Mouse (Mus musculus) hindlimb bud, embryonic 11.5 days (tissue): Measurements from ENCODE around the gene N4bp1.

ENCODE experiments used
- DNase-seq: peaks from one replicate; pipeline ENCODE4 v3.0.0-alpha.2; 2012; ENCODE audit warnings: low read depth, low spot score; ENCODE audit errors: extremely low spot score

N4bp1 gene

GRCm38 (mm10) chr8:86897726-86898419, 12.8 kb upstream of the N4bp1 start:
- no peak for DNase-seq

GRCm38 (mm10) chr8:86895390-86895789, 10.3 kb upstream of the N4bp1 start:
- no peak for DNase-seq

DNA sequence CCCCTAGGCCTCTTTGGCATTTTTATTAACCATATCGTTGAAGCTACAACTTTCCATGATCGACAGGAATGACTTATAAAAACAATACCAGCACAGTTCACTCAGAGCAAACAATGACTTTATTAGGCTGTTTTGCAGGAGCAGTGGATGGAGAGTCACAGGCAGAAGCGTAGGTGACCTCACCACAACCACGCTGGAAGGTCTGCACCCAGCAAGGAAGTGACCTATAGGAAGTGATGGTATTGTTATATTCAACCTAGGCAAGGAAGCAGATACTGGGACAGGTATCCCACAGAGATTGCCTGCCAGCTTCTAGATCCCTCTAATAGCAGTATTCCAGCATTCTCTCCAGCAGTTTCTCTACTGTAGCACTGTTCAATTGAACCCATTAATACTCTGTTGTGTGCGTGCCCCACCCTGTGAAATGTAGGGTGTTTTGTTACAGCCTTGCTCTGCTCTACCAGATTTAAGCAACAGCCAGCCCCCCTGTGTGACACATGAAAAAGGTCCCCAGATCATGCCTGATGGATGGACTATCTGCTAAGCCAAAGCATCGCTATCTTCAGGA, 9.2 kb upstream of the N4bp1 start:
- DNase-seq = no peak

GRCm38 (mm10) chr8:86893554-86893953, 8.5 kb upstream of the N4bp1 start:
- DNase-seq = no peak

DNA sequence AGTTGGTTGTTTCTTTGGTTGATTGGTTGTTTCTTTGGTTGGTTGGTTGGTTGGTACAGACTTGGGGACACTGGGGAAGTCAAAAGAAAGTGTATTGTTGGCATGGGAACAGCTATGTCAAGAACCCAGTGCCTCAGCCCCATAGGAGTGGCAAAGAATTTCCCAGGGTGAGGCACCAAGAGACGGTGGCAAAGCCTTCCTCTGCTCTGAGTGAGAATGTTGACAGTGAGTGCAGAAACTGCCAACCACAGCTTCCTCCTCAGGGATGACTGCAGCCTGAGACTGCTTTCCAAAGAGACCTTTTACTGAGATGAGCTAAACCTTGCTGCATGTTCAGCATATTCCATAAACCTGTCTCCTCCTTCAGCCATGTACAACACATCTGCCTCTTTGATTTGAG, 6.5 kb upstream of the N4bp1 start:
- DNase-seq = no peak

DNA sequence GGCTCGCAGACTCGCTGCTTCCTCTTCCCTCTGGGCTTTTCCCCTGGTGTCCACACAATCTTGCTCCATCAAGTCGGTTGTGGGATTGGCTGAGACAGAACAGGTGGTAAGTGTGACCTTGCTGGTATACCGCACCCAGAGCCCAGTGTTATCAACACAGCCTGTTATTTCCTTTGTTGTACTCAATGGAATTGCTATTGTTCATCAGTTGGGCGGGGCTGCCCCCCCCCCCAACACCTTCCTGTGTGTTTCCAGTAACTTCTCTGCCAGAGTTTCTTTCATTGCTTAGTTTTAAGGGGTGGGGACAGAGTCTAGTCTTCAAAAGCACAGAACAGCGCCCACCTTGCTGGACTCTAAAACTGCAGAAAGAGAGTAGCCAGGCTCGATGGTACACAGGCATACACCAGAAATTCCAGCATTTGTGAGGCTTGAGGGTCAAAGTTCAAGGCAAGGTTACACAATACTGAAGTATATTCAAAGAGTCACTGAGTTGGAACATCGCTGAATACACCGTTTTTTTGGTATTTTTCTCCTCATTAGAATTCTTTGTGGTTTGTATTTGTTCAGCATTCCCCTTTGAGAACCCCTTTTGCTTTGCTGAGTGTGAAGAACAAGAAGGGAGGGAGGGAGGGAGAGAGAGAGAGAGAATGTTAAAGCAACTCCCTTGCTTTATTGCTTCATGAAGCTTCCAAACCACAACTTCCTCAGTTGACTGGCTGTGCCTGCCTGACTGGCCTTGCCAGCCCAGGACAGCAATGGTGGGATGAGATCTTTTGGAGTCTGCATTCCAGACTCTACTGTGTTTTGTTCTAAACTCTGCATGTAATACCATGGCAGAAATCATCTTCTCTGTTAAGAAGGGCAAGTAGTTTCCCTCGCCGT, 3.2 kb upstream of the N4bp1 start:
- DNase-seq = no peak

DNA sequence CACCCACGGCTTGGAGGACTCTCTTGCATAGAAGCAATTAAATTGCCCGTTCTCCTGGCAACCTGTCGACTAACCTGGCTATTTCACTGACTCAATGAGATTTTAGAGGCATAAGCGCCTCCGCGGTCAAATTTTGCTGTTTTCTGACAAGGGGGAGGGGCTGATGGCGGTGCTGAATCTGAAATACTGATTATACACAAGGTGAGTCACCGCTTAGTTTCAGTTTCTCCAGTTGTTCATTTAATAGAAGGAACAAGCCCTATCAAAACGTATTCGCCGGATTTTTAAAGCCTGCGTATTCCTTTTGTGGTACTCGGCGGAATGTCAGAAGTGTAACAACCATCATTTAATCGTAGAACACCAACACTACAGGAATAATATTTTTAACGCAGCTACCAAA, 991 bp downstream of the N4bp1 start:
- no peak for DNase-seq

DNA sequence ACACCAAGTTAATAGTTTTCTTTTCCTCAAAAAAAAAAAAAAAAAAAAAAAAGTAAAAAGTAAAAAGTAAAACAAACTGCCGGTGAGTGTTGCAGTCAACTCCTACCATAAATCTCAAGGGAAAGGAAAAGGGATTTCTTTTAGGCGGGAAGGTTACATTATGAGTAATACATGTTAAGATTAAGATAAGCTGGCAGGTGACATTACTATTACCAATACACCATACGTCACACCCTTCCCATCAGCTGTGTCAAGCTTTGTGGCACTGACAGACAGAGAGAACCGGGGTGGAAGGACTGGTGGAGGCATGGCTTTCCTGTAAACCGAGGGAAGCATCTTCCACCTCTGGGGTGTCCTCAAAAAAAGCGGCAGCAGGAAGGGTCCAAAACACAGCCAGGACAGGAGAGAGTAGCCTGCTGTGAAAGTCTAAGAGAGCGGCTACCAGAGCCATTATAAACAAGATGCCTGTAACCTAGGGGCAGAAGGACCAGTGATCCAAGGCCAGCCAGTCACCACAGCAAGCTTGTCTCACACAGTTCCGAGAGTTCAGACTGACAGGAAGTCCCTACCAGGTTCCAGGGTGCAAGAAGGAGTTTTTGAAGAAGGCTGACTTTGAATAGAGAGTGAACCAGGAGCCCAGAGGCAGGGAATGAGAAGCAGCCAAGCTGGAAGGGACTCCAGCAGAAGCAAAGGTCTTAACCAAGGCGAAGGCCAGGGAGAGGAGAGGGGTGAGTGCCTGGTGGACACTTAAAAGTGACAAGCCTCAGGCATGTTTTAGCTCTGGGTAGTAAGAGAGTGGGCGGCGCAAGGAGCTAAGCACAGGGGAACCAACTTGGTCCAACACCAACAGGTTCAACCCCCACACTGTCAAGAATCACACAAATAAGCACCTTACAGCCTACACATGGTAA, 2.2 kb downstream of the N4bp1 start:
- no peak for DNase-seq

- no peak for DNase-seq
Measured at GRCm38 (mm10) chr8:86881951-86882350, 3.1 kb downstream of the N4bp1 start.

DNA sequence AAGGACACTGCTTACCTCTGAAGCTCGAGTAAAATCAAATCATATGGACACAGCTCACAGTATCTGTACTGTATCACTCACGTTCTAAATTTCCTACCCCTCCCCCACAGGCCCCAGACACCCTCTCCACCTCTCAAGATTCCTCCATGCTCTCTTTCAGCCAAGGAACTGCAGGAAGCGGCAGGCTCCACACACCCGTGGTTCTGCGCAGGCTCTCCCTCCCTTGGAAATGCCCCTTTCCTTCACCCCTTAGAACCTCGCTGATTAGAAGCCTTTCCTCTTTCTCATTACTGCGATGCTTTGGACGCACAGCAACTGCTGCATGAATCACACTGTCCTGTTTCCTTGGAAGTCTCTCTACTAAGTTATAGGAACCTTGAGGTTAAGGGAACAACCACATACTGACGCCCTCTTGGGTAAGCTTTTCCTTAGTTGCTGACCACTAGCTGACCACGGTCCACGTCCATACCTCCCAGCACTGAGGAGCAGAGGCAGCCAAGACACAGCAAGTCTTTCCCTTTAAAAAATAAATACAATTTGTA, 3.9 kb downstream of the N4bp1 start:
- DNase-seq = no peak

GRCm38 (mm10) chr8:86876831-86877230, 8.2 kb downstream of the N4bp1 start:
- DNase-seq = no peak

- DNase-seq = no peak
Measured at GRCm38 (mm10) chr8:86874055-86874454, 11.0 kb downstream of the N4bp1 start.

- DNase-seq = no peak
Measured at GRCm38 (mm10) chr8:86873151-86873550, 11.9 kb downstream of the N4bp1 start.

DNA sequence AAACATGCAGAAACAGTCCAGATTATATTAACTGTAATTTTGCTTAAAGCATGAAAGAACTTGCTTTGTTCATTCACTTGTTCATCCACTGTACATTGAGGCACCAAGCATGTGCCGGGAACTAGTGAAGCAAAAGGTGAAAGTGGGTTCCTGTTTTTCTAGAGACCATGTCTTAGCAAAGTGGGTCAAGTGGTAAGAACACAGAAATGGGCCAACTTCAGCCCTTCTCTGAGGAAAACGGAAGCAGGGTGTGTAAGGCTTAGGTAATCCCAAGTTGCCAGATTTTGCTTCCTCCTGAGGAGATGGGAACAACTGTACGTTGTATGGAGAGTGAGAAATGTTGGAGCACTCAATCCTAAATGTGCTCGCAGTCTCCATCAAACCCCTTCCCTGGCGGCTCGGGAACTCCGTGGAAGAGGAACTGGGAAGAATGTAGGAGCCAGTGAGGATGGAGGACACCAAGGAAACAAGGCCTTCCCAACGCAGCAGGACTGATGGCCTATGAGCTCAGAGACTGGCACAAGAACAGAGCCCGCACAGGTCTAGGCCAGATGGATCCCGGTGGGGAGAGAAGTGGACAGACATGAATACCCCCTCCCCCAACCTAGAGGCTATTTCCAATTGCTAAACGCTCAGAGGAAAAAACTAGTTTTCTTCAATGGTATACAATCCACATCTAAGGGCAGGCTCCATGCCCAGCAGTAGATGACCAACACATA, 12.8 kb downstream of the N4bp1 start:
- no peak for DNase-seq

- DNase-seq = no peak
Measured at GRCm38 (mm10) chr8:86871421-86871820, 13.6 kb downstream of the N4bp1 start.

GRCm38 (mm10) chr8:86870771-86871170, 14.3 kb downstream of the N4bp1 start:
- DNase-seq = no peak

DNA sequence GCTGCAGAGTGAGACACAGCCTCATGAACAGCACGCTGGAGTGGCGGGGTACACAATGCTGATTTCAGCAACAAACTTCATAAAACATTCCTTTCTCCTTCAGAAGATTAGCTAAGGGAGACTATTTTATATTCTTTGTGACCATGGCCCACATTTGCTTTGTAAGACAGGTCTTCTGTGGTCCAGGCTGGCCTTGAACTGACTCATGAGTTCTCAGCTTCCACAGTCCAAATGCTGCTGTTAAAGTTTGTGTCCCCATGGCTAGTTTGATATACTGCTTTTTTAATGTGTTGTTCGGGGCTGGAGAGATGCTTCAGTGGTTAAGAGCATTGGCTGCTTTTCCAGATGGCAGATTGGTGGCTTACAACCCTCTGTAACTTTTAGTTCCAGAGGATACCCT, 17.0 kb downstream of the N4bp1 start:
- no peak for DNase-seq

DNA sequence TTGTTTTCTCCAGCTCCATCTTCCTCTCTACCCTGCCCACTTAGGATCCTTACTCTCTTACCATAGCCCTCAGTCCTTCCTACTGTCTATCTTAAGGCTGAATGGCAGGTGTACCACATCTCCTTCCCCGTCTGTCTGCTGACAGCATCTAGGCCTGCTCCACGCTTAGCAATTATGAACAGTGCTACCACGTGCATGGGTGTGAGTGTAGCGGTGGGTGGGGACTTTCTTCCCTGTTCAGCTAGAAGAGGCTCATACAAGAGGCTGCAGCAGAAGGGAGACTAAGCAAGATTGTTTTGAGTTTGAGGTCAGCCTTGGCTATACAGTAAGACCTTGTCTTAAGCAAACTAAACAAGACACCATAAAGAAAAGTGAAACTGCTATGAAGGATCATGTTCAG, 20.3 kb downstream of the N4bp1 start:
- DNase-seq = no peak

DNA sequence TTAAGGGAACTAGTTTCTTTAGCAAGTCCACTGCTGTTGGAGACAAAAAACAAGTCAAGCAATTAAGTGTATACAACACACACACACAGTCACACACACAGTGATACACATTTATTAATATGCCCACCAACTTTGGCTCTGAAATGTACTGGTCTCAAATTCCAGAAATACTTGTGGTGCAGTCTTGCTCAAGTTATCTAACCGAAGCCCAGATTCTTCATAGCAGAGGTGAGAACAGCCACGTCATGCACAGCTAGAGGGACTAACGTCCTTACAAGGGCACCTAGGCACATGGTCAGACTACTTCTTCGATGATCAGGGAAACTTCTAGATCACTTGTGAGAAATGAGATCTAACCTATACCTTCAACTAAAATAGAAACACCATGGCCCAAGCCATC, 22.2 kb downstream of the N4bp1 start:
- DNase-seq = no peak

DNA sequence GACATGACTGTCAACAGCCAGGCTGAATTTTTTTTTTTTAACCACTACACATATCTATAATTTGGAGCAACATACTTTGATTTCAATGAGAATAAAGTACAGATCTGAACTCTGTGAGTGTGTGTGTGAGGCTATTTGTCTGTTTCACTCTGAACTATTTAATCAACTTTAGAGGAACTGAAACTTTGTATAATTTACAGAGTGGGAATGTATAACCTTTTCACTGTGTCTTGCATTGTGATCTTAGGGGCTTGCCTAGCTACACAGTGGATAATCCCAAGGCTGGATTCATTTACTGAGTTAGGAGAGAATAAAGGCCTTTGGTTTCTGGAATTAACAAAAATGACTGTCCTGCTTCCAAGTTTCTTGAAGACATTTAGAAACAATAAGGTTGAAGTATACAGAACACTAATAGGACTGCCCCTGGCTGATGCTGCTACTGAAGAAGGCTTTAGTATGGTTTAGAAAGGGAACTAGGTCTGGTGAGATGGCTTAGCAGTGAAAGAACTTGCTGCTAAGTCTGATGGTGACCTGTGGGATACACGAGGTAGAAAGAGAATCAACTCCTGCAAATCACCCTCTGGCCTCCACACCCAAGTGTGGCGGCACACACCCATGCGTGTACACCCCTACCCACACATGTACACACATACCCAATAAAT, 22.8 kb downstream of the N4bp1 start:
- no peak for DNase-seq
